Mouse (Mus musculus): ENCODE measurements around the gene Eif4a3.
"Not testable (repeated sequence)": the region's sequence is repeated elsewhere in the genome, so short reads cannot be mapped to it uniquely, and the experiment has no call there.

The Eif4a3 gene

GRCm38 (mm10) chr11:119298917-119299316 is 972 bp downstream of the Eif4a3 start:
- DNase-seq (ENCODE audit: low spot score) = no peak

DNA sequence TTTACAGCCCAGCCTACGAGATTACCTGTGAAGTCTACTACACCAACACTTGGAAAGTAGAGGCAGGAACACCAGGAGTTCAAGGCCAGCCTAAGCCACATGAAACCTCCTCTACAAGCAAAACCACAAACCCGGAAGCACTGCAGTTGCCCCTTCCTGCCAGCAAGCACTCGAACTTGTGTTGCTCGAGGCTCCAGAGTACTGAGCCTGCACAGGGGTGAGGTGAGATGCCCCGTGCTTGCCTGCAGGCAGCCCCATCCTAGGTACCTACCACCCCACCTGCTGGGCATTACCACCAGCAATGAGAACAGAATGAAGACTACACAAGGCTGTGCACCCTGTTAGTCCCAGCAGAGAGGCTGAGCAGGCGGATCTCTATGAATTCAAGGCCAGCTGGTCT is 1.9 kb downstream of the Eif4a3 start:
- DNase-seq (ENCODE audit: low spot score) = no peak

DNA sequence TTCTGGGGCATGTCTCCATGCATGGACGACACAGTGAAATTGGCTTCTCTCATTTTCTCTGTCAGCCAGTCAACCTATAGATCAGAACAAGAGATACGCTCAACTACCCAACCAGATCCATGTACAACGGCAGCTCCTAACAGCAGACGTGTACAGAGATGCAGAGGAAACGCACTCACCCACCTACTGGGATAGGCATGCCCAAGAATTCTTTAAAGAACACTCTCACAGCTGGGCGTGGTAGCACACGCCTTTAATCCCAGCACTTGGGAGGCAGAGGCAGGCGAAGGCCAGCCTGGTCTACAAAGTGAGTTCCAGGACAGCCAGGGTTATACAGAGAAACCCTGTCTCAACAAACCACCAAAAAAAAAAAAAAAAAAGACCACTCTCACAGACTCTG is 7.0 kb downstream of the Eif4a3 start:
- not testable (repeated sequence) for DNase-seq (ENCODE audit: low spot score)

GRCm38 (mm10) chr11:119287207-119287992 is 12.5 kb downstream of the Eif4a3 start:
- no peak for DNase-seq (ENCODE audit: low spot score)

- DNase-seq (ENCODE audit: low spot score) = peak; percentile 62
Observed at GRCm38 (mm10) chr11:119285791-119286527, 13.9 kb downstream of the Eif4a3 start.

DNA sequence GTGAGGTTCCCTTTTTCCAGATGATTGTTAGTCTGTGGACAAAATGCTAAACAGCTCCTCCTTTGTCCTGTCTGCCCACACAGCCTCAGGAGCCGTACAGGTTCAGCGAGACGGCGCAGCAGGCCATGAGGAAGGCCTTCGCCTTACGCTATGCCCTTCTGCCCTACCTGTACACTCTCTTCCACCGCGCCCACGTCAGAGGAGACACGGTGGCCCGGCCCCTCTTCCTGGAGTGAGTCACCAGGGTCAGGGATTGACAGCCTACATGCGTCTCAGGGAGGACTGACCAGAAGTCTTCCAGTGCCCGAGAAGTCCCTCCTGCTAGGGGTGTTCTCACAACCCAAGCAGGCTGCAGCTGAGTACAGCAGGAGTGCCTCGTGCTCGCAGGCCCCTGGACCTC is 18.9 kb downstream of the Eif4a3 start:
- DNase-seq (ENCODE audit: low spot score) = no peak

DNA sequence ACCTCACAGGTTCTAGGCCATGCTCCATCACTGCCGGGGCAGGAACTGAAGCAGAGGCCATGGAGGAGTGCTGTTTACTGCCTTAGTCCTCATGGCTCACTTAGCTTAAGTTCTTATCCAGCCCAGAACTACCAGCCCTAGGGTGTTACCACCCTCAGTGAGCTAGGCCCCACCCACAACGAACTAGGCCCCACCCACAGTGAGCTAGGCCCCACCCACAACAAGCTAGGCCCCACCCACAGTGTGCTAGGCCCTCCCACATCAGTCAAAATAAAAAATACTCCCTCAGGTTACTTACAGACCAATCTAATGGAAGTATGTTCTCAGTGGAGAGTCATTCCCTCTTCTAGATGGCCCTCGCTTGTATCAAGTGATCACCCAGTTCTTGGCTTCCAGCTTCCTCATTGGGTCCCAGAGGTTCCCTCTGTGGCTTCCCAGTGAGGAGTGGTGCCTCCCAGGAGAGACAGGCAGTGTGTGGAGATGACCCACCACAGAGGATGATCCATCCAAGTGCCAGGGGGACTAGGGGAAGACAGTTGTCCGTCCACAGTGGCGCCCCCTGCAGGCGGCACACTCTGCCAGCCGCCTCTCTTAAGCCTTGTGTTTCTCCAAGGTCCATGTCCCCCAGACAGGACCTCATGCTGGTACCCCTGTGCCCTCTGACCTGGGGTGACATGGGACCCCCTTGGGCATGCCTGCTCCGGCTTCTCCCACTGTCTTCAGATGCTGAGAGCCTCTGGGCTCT is 26.5 kb downstream of the Eif4a3 start:
- no peak for DNase-seq (ENCODE audit: low spot score)

DNA sequence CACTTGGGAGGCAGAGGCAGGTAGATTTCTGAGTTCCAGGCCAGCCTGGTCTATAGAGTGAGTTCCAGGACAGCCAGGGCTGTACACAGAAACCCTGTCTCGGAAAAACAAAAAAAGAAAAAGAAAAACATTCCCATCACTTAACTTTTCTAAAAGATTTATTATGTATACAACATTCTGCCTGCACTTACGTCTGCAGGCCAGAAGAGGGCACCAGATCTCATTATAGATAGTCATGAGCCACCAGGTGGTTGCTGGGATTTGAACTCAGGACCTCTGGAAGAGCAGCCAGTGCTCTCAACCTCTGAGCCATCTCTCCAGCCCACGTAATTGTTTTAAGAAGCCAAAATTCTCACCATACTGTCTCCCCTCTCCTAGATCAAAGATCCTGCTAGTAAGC is 27.4 kb downstream of the Eif4a3 start:
- DNase-seq (ENCODE audit: low spot score) = not testable (repeated sequence)

GRCm38 (mm10) chr11:119268557-119269195 is 31.2 kb downstream of the Eif4a3 start:
- peak; percentile 39 for DNase-seq (ENCODE audit: low spot score)

DNA sequence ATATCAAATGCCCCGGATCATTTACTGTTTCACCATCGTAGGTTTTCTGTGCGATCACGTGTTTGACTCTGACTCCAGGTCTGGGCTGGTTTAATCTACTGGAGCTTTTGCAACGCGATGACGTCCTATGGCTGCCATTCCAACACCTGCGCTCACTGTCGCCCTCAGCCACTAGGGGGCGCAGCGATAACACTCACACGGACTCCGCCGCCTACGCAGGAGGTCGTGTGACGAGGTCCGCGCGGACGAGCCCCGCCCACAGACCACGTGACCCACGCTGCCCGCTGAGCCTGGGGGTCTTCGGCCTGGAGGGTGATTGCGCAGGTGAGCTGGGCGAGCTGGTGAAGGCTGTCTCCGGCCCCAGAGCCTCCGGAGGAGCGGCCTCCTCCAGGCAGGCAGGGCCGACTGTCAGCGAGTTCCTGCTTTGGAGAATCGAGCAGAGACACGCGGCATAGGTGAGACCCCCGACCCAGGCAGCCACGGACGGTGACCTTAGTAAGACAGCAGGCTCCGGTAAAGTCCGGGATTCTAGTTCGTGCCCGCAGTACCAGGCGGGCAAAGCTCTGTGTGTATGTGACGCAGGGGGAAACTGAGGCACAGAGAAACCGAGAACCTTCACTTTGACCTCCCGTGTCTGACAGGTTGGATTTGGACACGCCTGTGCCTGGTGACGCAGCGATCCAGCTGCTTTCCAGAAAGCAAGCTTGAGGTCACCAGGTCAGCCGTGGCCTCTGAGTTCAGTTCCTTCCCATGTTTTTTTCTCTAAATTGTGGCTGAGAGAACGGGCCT is 31.9 kb downstream of the Eif4a3 start, which contains the start of gene Gaa:
Gaa (plus strand) TSS at position 120 of the 789 bp plus-strand sequence.
- peak; percentile 96 for DNase-seq (ENCODE audit: low spot score)

DNA sequence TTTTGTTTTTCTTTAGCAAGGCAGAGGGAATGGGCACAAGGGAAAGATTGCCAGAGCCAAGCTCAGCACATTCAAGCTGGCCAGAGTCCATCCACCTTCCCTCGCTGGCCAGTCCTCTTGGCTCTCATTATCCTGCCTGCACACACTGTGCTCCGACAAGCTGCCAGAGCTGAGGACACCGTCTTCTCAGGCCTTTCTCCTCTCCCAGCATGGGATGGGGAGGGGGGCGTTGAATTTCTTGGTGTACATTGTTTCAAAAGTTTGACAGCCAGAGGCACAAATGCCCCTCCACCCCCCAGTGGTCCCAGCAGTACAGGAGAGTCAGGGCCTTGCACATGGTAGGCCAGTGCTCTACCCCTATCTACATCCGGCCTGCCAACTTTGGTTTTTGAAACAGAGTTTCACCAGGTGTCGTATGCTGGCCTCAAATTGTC is 32.6 kb downstream of the Eif4a3 start:
- DNase-seq (ENCODE audit: low spot score) = peak; percentile 10

- DNase-seq (ENCODE audit: low spot score) = no peak
Observed at GRCm38 (mm10) chr11:119265811-119266210, 34.1 kb downstream of the Eif4a3 start.

DNA sequence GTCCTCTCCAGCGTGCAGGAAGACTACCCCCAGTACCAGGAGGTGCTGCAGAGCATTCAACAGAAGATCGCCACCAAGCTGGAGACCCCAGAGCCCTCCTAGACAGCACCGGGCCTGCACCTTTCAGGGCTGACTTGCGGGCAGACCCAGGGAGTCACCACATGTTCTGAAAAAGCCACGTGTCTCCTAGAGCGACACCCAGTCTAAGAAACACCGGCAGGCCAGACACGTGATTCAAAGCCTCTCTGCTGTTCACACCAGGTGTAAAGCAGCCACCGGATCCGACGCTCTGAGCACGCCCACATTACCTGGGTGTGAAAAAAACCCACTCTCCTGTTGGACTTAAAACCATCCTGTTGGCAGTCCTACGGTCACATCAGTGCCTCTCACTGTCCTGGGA is 35.5 kb downstream of the Eif4a3 start:
- DNase-seq (ENCODE audit: low spot score) = no peak

- DNase-seq (ENCODE audit: low spot score) = no peak
Observed at GRCm38 (mm10) chr11:119259977-119260376, 39.9 kb downstream of the Eif4a3 start.

GRCm38 (mm10) chr11:119258572-119259322 is 41.1 kb downstream of the Eif4a3 start:
- peak; percentile 70 for DNase-seq (ENCODE audit: low spot score)

- DNase-seq (ENCODE audit: low spot score) = no peak
Observed at GRCm38 (mm10) chr11:119258216-119258571, 41.7 kb downstream of the Eif4a3 start.

DNA sequence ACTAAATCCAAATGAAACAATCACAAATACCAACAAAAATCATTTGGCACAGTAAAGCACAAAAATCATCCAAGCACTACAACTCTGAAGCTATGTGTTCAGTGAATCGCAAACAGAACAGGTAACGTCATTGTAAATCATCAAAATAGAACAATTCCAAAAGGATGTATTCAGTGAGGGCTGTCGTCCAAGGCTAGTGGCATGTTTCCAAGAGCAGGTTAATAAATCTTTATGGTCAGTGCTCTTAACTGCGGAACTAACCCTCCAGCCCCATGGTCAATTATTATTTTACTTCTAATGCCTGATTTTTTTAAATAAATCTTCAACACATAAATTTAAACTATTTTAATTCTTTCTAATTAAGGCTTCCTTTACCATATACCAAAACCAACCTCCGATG is 43.3 kb downstream of the Eif4a3 start:
- not testable (repeated sequence) for DNase-seq (ENCODE audit: low spot score)

DNA sequence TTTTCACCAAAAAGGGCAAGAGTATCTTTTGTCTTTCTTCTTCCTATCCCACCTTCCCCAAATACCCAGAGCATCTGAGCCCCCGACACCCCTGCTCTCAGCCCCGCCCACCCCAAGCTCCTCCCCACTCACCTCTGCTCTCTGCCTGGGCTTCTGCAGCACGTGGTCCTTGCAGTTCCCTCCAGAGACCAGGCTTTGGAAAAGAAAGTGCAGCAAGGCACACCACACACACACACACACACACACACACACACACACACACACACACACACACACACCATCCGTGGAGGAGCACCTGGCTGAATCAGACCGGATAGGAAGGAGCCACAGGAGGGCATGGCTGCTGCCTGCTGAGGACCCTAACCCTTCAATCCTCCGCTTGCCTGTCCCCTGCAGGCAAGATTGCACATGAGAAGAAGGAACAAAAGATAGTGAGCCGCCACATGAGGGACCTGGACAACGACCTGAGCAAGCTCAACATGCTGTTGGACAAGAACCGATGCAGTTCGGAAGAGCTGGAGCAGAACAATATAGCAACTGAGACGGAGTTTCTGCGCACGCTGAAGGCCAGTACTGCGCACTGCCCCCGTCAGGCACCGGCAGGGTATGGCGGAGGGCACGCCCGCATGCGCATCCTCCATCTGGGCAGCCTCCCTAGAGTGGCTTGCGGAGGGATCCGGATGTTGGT is 46.9 kb downstream of the Eif4a3 start:
- DNase-seq (ENCODE audit: low spot score) = no peak

- no peak for DNase-seq (ENCODE audit: low spot score)
Observed at GRCm38 (mm10) chr11:119250998-119251397, 48.9 kb downstream of the Eif4a3 start.

DNA sequence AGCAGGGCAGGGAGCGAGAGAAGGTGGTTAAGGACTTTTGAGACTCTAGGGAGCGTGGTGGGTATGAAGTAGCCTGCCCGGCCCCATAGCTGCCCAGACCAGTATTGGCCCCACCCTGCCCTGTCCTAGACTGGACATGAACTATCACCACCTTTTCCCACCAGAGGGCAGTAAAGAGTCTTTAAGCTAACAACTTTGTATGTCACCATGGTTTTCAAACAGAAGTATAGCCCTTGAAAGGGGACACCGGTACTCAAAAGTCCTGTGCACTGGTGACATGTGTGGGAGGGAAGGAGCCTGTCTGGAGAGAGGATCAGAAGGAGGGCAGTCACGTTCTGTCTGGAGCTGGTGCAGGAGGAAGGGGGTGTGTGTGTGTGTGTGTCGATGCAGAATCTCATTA is 50.9 kb downstream of the Eif4a3 start:
- DNase-seq (ENCODE audit: low spot score) = peak; percentile 85
